Mouse (Mus musculus) lung, postnatal 0 days (tissue): ENCODE measurements around the gene Gm21983.

Source experiments
- CTCF ChIP-seq: IDR thresholded peaks from 2 replicates; pipeline ENCODE4 v1.5.1; 2016; ENCODE audit warnings: antibody characterized with exemption, mild to moderate bottlenecking
- EP300 ChIP-seq: IDR thresholded peaks from 2 replicates; pipeline ENCODE4 v1.6.1; 2016; ENCODE audit warnings: antibody characterized with exemption, mild to moderate bottlenecking, control low read depth

DNA sequence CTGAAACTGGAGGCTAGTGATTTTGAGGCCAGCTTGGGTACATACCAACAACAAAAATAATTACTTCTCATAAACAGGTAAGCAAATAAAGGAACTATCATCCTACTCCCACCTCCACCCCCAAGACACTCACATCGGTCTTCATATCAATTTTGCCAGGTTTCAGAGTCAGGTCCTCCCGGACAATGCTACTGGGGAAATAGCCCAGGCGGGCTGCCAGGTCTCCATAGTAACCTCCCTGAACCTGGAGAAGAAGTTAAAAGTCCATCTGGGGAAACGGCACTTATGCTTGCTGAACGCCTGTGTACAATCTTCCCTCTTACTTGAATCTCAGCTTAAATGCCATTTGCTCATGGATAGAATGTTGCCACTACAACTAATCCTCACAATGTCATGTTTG is 850 bp downstream of the Gm21983 start:
- TF ChIP-seq CTCF = no peak
- TF ChIP-seq EP300 = no peak
